Mouse (Mus musculus) lung, adult 2 months (tissue): ENCODE data around the gene B9d1. TPM values are rescaled to one million over a fixed set of nuclear protein-coding genes. Genes with fewer than 3 reads are reported as not detected.

Experiments
- DNase-seq: peaks from one replicate; pipeline ENCODE4 v3.0.0; 2022
- H3K4me1 ChIP-seq: fragments of 200-500 bp; 2 replicates; pipeline ENCODE4 v1.6.1; 2011; ENCODE audit warnings: low read length; ENCODE audit not compliant: control insufficient read depth, insufficient read depth
- H3K4me3 ChIP-seq: fragments of 200-500 bp; replicated peaks from 2 replicates; pipeline ENCODE3; 2011; ENCODE audit warnings: low read depth, mild to moderate bottlenecking, control low read depth, low read length; ENCODE audit errors: extremely low read depth
- CTCF ChIP-seq: fragments of 200-500 bp; IDR thresholded peaks from 2 replicates; pipeline ENCODE4 v1.5.1; 2011; ENCODE audit warnings: mild to moderate bottlenecking, low read length, control low read depth; ENCODE audit not compliant: insufficient read depth
- POLR2A ChIP-seq: fragments of 200-500 bp; IDR thresholded peaks from 2 replicates; pipeline ENCODE4 v1.6.1; 2011; ENCODE audit warnings: low read depth, mild to moderate bottlenecking, control low read depth, low read length, borderline replicate concordance; ENCODE audit errors: extremely low read depth
- WGBS: fragments of 180-500 bp; shearing (Covaris S2); methylation state at CpG from one replicate; pipeline ENCODE4 v1.1.7; 2018; 5-methylcytosine and 5-hydroxymethylcytosine counted together
- polyA plus RNA-seq: library from polyadenylated mRNA; depleted of rRNA; stranded (reverse); fragments of >200 nt; gene quantifications from 2 replicates; pipeline ENCODE4 v1.2.3, GENCODE M21; 2012

The B9d1 gene
- polyA plus RNA-seq, 1 experiment = 37.5 TPM

DNA sequence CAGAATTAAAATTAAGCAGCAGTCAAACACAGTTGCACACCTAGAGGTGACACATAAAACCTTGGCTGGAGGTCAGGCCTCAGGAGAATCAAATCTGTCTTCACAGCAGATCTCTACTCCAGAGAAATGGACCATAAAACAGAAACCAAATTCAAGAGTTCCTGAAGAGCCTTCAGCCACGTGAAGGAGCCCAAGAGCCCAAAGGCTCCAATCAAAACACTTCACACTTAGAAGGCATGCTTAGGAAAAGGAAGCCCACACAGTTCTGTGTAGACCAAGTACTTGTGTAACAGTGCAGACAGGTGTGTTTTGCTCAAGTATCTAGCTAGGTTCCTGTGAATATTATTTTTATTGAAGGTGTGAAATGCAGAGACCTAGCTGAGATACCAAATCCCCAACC, 30.6 kb downstream of the B9d1 start:
- TF ChIP-seq POLR2A (no peak), CTCF (no peak)
- 21% methylated on average over 1 of the region's 1 CpGs for WGBS
- peaks cover 58% of the 10 kb centered on the region for H3K4me1 ChIP-seq
- H3K4me3 ChIP-seq = no peak overlapping the region
- peak; percentile 26 for DNase-seq

DNA sequence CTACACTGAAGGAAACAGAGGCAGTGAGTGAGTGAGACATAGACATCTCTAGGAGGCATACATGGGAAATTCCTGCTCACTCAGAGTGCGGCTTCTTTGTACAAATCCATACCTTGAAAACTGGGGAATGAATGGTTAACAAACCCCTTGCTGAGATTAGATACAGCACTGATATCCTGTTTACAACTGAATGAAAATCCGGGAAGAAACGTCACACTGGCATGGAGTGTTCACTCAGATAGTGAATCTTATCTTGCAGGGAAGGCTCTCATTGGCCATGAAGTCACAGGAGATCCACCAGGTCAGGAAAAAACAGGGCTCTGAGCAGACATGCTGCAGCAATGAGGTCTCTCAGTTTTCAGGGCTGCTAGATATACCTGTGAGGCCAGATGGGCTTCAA, 32.0 kb downstream of the B9d1 start:
- no peak for DNase-seq
- WGBS = 42% methylated on average over 3 of the region's 3 CpGs

DNA sequence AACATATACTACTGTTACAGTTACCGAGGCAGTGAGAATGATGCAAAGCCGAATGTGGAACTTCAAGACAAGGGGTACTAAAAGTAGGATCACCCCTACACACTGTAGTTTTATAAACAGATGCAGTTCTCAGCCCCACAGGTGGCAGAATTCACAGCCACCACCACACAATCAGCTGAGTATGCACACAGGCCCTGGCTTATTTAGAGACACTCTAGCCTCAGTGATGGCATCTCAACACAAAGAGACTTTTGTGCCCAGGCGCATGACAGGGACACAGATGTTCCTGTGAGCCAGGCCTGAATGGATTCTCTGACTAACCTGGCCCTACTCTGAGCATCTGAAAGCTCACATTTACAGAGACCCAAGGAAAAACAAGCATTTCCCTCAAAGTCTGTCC, 32.4 kb downstream of the B9d1 start:
- no peak overlapping the region for H3K4me3 ChIP-seq
- no peak for TF ChIP-seq POLR2A
- no peak for TF ChIP-seq CTCF
- 65% methylated on average over 3 of the region's 3 CpGs for WGBS
- no peak for DNase-seq
- H3K4me1 ChIP-seq = peaks cover 62% of the 10 kb centered on the region

More for the DNA sequence above, 32.0 kb downstream of the B9d1 start:
- peaks cover 61% of the 10 kb centered on the region for H3K4me1 ChIP-seq
- TF ChIP-seq CTCF (no peak), POLR2A (no peak)
- no peak overlapping the region for H3K4me3 ChIP-seq

DNA sequence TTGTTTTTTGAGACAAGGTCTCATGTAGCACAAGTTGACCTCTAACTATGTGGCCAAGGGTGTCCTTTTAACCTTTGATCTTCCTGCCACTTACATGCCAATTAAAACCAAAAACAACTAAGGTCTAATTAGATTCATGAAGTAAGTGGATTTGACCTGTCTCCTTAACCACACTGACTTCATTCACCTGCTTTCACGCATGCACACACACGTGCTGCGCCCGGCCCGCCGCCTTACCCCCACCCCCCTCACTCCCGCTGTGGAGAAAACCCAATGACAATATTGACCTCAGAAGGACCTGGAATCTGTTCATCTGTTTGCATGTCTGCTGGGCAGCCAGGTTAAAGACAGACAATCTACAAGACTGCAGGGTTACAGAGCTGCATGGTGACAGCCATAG, 35.7 kb downstream of the B9d1 start:
- no peak for DNase-seq
- Histone ChIP-seq H3K4me3 (no peak overlapping the region), H3K4me1 (peaks cover 44% of the 10 kb centered on the region)
- WGBS = 92% methylated on average over 7 of the region's 7 CpGs
- TF ChIP-seq POLR2A = no peak
- TF ChIP-seq CTCF = no peak

DNA sequence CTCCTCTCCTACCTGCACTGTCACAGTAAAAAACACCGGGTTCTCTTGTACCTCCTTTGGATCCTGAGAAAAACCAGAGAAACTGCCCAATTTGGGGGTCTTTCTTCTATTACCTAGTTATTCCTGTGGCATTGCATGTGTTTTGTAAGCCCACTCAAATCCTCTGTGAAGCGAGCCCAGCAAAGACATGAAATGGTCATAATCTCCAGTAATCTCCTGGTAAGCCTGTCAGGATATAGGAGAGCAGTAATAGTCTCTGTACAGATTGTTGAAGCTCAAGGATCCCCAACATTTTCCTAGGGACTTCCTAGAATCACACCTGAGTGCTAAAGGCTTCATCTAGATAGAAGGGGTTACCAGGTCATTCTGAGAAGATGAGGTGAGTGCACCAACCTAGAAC, 36.2 kb downstream of the B9d1 start:
- Histone ChIP-seq H3K4me3 (no peak overlapping the region), H3K4me1 (peaks cover 40% of the 10 kb centered on the region)
- WGBS = 92% methylated on average over 2 of the region's 2 CpGs
- DNase-seq = no peak
- no peak for TF ChIP-seq POLR2A
- no peak for TF ChIP-seq CTCF

DNA sequence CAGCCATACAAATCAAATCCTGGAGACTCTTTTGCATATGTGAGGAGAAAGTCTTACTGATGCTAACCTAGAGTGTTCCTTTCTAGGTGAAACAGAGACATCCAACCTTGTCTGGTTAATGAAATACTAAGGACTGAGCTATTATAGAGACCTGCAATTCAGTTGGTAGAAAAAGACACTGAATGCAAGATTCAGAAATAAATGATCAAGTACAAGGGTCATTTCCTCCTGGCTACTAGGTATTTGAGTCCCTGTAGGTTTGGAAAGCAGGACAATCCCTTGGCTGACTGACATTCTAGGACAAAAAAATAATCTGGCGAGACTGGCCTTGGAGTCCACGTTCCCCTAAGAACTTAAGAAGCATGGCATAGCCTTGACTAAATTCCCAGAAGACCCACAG, 40.6 kb downstream of the B9d1 start:
- WGBS = 94% methylated on average over 2 of the region's 2 CpGs
- Histone ChIP-seq H3K4me1 (peaks cover 18% of the 10 kb centered on the region), H3K4me3 (no peak overlapping the region)
- no peak for DNase-seq
- TF ChIP-seq POLR2A = no peak
- TF ChIP-seq CTCF = no peak

DNA sequence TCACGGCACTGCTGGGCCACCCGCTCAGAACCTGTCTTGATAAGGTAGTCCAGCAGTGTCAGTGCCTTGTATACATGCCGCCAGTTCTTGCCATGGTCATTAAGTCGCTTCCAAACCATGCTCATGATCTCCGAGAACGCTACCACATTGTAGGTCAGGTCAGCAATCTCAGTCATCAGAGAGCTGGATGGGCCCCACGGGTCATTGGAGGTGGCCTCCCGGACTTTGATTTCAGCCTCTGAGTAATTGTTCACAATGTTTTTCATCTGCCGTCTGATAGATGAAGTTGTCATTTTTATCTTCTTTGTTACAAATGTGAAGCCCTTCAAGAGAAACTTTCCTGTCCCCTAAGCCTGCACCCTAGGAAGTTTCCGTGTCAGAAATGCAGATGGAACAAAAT, 41.5 kb downstream of the B9d1 start:
- Histone ChIP-seq H3K4me3 (no peak overlapping the region), H3K4me1 (peaks cover 15% of the 10 kb centered on the region)
- DNase-seq = no peak
- TF ChIP-seq POLR2A (no peak), CTCF (no peak)
- WGBS = 73% methylated on average over 10 of the region's 10 CpGs

DNA sequence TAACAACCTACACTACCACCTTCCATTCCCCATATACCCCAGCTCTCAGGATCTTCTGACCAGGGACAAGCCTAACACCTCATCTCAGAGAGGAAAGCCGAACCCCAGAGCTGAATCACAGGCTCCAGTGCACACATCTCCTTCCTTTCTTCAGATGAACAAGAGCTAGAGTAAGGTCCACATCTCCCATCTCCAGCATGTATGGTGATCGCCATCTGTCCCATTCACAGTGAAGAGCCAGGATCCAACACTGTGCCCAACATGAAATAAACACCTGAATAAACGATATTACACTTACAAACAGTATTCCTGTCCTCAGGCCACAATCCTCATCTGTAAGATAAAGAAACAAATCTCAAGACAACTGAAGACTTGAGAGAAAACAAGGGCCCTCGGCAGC, 42.8 kb downstream of the B9d1 start:
- 81% methylated on average over 4 of the region's 4 CpGs for WGBS
- no peak for DNase-seq
- H3K4me1 ChIP-seq = peaks cover 4% of the 10 kb centered on the region; the same call in 1 of the 2 replicates
- TF ChIP-seq CTCF = no peak
- TF ChIP-seq POLR2A = no peak
- no peak overlapping the region for H3K4me3 ChIP-seq

DNA sequence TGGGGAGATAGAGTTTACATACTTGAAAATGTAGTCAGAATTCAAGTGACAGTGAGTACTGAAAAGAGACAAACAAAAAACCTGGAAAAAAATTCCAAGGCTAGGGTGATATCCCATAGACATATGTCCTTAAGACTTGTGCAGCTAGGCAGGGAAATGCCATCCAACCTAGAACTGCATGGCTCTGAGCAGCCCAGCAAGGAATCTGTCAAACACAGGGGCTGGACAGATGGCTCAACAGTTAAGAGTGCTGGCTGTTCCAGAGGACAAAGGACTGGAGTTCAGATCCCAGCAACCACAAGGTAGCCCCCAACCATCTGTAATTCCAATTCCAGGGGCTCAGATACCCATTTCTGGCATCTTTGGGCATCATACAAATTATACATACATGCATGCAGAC, 45.7 kb downstream of the B9d1 start:
- DNase-seq = no peak
- Histone ChIP-seq H3K4me3 (no peak overlapping the region), H3K4me1 (peaks cover 3% of the 10 kb centered on the region; the same call in 1 of the 2 replicates)
- no peak for TF ChIP-seq POLR2A
- TF ChIP-seq CTCF = no peak

DNA sequence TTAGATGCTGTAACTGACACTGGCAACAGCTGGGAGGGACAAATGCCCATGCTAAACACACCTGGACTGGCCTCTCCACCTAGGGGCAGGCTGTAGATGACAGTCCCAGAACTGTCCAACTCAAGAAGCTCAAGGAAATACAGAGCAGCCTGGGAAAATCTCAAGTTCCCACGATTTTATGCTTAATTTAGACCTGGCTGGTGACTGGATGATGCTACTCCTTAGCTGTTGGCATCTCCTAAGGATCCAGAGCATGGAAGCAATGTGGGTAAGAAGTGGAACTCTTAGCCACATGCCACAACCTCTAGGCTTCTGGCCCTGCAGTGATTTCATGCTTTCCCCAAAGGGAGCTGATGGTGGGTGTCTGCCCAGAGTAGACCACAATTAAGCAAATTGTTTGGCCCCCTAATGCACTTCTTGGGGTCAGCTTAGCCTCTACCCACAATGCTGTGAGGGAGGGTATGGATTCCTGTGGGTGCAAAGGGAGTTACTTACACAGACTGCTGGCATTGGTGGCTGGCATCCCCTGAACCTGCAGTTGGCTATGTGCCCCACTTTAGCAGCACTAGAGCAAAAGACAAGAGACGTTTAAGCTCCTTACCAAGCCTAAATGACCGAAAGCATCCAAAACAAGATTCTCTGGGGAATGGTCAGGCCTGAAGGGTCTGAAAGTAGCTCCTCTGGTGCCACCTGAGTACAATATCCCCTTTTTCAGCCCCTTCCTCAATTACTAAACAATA, 48.2 kb downstream of the B9d1 start:
- DNase-seq = no peak
- no peak overlapping the region for H3K4me3 ChIP-seq
- no peak for TF ChIP-seq POLR2A
- TF ChIP-seq CTCF = no peak
- H3K4me1 ChIP-seq = peaks cover 6% of the 10 kb centered on the region; the same call in 1 of the 2 replicates
- 55% methylated on average over 3 of the region's 3 CpGs for WGBS
